Mouse (Mus musculus): ENCODE results near the gene Nars2.

DNA sequence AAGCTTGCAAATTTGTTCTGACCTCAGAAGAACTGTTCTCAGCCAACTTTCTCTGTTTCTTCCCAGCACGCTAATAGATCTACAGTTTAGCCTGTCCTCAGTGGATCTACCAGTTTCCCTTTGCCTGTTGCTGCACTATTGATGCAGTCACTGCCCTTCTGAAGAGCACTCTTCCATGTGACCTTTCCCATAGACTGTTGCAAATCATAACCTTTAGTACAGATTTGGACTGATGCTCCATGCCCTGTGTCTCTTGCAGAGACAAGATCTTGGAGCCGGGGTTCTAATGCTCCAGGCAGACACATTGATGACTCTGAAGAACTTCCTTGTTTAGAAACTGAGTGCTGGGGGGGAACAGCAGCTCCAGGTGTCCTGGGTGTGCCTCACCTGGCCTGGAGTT, 30.1 kb downstream of the Nars2 start:
- TF ChIP-seq POLR2A (IDR thresholded peaks at IDR 0.05; ENCODE audit: insufficient read depth, low read depth, low read length) (no peak), CTCF (IDR thresholded peaks at IDR 0.05) (no peak)

Measured in heart, adult 2 months (tissue).